Mouse (Mus musculus): ENCODE measurements at regions not wholly inside any gene's neighbourhood (a gene's known extent, or its start where the extent isn't known, plus 50 kb on each side); places are given as distances from the start of the nearest gene placed in this dataset.

GRCm38 (mm10) chr1:185092757-185093156 is 93.4 kb upstream of the Mark1 start:
- TF ChIP-seq MAFK (IDR thresholded peaks at IDR 0.05; ENCODE audit: insufficient read depth, low read depth, low read length) (no peak), HCFC1 (IDR thresholded peaks at IDR 0.05; ENCODE audit: borderline replicate concordance, insufficient read depth, low read length) (no peak), CHD2 (IDR thresholded peaks at IDR 0.05; ENCODE audit: low read depth, low read length) (no peak)
